Mouse (Mus musculus) CD4-positive, CD25-positive, alpha-beta regulatory T cell, adult 2 months (primary cell): Measurements from ENCODE around the gene Cabp1.
A peak's percentile ranks its signal among the peaks of the same experiment; 100 is the strongest.

Experiments used
- DNase-seq: peaks from one replicate; pipeline ENCODE4 v3.0.0-alpha.2; 2012; ENCODE audit warnings: low read depth, low spot score

Gene Cabp1

DNA sequence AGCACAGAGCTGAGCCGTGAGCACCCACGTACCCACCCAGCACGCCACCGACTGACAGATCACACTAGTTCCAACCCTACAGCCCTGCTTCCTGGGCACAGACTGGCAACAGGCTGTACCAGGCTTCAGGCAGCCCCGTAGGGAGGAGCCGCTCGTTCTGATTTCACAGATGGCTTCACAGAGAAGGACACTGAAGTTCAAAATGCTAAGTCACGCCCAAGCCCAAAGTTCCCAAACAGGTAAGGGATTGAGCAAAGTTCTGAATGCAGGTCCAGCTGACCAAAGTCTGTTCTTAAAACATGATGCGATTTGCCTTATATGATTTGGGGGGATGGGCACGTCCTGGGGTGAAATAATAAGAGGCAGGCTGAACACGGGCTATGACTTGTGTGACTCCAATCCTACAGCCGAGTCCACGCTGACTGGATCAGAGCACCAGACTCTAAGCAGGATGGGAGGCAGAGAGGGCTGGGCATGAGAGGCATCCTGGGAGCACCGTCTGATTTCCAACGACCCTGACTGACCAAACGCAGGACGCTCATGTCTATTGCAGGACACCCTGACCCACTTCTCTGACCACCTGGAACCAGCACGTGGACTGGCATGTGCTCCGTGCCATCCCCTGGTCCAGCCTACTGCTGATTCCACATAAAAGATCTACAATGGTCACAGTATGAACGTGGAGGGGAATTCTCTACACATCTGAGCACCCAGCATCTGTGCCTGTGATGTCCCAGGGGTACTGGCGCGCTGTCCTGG, 66.6 kb downstream of the Cabp1 start:
- DNase-seq = no peak

DNA sequence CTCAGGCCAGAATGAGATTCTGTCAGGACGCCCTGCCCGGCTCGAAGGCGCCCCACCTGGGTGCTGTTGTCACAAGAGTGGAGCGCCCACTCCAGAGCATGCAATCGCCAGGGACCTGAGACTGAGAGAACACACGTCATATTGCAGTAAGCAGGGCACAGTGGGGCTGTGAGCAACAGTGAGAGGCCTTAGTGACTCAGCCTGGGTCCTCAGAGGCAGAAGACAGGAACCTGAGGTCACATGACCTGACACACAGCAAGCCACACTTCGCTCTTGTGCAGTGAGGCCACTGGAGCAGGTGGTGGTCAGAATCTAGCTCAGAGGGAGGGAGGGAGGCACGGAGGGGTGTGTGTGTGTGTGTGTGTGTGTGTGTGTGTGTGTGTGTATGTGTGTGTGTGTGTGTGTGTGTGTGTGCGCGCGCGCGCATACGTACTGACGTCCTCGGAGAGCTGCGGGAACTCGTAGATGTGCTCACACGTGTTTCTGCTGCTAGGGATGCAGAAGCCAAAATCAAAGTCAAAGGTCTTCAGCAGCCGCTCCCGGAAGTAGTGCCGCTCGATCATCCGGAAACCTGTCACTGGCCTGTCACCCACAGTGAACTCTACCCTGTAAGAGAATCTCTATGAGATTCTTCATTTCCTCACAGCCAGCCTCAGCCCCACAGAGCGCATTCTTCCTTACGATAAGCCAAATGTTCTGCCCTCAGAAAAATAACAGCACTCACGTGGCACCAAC, 67.4 kb downstream of the Cabp1 start:
- peak; percentile 62 for DNase-seq

- DNase-seq = peak; percentile 92
Measured at GRCm38 (mm10) chr5:115125211-115125871, 68.8 kb downstream of the Cabp1 start.

DNA sequence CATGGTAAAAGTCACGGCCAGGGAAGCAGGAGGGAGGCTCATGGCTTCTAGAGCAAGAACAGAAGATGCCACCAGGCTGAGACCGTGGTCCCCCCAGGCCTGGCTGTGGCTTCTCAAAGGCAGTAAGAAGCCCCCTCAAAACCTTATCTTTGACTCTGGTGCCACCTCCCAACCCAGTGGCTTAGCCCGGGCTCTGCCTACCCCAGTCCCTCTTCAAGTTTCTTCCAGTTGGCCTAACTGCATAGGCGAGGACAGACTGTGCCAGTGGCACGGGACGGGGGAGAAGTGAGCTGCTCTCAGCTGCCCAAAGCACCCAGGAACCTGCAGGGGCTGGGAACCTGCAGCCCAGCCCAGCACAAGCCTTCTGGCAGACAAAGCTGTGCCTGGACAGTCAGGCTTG, 69.5 kb downstream of the Cabp1 start:
- no peak for DNase-seq

- DNase-seq = no peak
Measured at GRCm38 (mm10) chr5:115120978-115121377, 73.2 kb downstream of the Cabp1 start.

GRCm38 (mm10) chr5:115118961-115119570, 75.1 kb downstream of the Cabp1 start, which contains the start of gene Acads:
Gene Acads (minus strand): TSS chr5:115119346.
- peak; percentile 90 for DNase-seq
